Mouse (Mus musculus) heart, adult 8-10 months (tissue): ENCODE data around the gene Bco2. TPM values are rescaled to one million over a fixed set of nuclear protein-coding genes. Genes with fewer than 3 reads are reported as not detected.

Experiments
- DNase-seq: peaks from one replicate; pipeline ENCODE4 v3.0.0; 2022; ENCODE audit warnings: low spot score
- total RNA-seq, 4 experiments: library from RNA; stranded (reverse); gene quantifications; 2 replicates each; pipeline ENCODE4 v1.2.4; 2022

Bco2 gene
- total RNA-seq, result under 1 TPM; 0.24 to 0.50 (median 0.45) TPM

DNA sequence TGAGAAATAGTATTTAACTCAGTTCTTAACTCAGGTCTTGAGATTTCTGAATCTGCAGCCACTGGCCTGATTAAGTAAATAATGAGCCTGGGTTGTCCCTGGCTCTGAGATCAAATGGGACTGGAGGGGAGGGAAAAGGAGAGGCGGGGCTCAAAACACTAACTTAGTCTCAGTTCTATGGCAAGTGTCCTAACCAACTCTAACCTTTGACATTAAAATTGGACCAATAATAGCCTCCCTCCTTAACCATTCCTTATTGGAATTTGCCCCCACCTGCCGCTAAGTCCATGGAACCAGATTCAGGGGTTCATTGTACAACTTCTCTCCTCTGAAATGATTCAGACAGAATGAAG is at the start of gene Bco2:
Bco2 (minus strand) TSS at position 88 of the 353 bp plus-strand sequence.
- DNase-seq, result no peak

GRCm38 (mm10) chr9:50604338-50604737 is 49.4 kb upstream of the Bco2 start:
- no peak for DNase-seq

GRCm38 (mm10) chr9:50603998-50604324 is 49.0 kb upstream of the Bco2 start:
- no peak for DNase-seq

GRCm38 (mm10) chr9:50603189-50603997 is 48.4 kb upstream of the Bco2 start, which contains the start of the genes Sdhd and Timm8b:
Sdhd (minus strand) TSS chr9:50603812.
Timm8b (plus strand) TSS chr9:50603910.
- DNase-seq, result peak; percentile 95

- DNase-seq, result no peak
Measured at GRCm38 (mm10) chr9:50602055-50602845, 47.3 kb upstream of the Bco2 start.

GRCm38 (mm10) chr9:50601536-50601935 is 46.6 kb upstream of the Bco2 start:
- DNase-seq, result no peak

DNA sequence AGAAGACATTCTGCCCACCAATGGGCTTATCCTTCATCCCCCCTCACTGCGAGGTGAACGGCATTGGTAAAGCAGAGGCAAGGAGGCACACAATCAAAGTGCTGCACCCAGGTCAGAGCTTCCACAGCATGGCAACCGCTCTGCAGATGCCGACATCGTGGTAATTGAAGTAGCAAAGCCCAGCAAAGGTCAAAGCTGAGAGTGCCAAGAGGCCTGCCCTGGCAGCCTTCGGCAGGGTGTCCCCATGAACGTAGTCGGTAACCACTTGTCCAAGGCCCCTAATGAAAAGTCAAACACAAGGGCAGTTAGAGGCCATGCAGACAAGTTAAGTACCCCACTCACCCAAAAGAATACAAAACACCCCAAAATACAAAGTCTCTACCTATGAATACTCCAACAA is 42.0 kb upstream of the Bco2 start:
- DNase-seq, result no peak

DNA sequence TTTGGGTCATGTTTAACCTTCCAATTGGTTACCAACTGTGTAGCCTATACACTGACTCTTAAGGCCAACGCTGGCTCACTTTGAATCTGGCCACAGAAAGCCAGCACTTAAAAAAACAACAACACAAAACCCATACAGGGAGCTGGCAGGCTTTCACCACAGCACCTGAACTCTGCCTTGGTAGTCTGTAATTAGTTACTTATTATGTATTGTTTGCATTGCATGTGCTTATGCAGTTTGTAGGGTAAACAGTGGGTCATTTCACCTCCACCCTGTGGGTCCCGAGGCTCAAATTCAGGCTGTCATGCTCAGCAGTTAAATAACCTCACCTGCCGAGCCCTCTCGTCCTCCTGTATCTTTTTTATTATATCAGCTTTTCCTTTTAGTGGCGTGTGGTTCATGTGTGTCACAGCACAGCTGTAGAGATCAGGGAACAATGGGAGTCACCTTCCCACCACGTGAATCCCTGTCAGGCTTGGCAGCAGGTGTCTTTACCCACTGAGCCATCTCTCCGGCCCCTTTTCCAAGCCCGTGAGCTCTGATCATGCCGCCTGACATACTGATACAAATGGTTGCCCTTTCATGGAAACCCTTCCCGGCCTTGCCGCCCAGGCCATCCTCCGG is 39.9 kb upstream of the Bco2 start:
- DNase-seq, result no peak

DNA sequence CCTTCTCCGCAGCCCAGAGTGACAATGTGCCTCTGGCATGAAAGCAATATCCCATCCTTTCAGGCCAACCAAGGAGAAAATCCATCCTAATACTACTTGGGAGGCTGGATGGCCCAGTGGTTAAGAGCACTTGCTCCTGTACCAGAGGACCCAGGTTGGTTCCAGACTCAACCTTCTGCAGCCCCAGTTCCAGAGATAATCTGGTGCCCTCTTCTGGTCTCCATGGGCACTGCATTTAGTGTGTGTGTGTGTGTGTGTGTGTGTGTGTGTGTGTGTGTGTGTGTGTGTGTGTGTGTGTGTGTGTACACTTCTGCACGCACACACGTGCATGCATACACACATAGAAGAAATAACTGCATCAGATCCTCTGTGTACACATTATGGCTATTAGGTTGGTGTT is 38.6 kb upstream of the Bco2 start:
- no peak for DNase-seq

GRCm38 (mm10) chr9:50592955-50593354 is 38.0 kb upstream of the Bco2 start:
- no peak for DNase-seq

- DNase-seq, result no peak
Measured at GRCm38 (mm10) chr9:50590856-50591518, 36.0 kb upstream of the Bco2 start.

- DNase-seq, result no peak
Measured at GRCm38 (mm10) chr9:50586955-50587354, 32.0 kb upstream of the Bco2 start.

DNA sequence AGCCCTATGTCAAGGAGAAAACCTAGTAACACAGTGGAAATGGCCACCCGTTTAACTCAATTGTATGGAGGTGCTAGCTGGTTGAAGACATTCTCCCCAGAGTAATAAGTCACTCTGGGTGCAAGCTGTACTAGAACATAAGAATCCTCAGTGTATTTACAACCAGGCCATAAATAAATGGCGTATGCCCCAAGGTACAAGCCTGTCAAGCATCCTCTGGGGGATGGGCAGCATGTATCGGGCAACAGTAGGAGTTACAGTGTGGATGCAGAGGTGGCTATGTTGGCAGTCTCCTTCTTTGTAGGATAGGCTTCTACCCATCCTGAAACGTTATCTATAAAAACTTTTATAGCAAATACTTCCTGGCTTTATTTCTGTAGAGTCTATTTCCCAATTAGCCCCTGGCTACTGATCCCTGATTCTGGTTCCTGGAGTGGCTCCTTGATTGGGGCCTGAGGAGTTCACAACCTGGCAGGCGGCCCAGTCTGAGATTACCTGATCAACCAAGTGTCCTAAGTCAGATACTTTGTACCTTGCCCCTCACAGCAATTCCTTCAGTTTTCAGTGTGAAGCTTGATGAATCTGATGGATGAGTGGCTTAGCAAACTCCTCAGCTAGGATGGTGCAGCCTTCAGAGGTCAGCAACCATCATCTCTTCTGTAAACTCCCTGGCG is 30.3 kb upstream of the Bco2 start:
- DNase-seq, result no peak

GRCm38 (mm10) chr9:50580370-50580769 is 25.4 kb upstream of the Bco2 start:
- DNase-seq, result no peak

GRCm38 (mm10) chr9:50569599-50570525 is 14.9 kb upstream of the Bco2 start:
- DNase-seq, result no peak

GRCm38 (mm10) chr9:50567881-50568280 is 12.9 kb upstream of the Bco2 start:
- no peak for DNase-seq

GRCm38 (mm10) chr9:50567372-50567771 is 12.4 kb upstream of the Bco2 start:
- DNase-seq, result no peak

- DNase-seq, result no peak
Measured at GRCm38 (mm10) chr9:50565940-50566339, 11.0 kb upstream of the Bco2 start.

DNA sequence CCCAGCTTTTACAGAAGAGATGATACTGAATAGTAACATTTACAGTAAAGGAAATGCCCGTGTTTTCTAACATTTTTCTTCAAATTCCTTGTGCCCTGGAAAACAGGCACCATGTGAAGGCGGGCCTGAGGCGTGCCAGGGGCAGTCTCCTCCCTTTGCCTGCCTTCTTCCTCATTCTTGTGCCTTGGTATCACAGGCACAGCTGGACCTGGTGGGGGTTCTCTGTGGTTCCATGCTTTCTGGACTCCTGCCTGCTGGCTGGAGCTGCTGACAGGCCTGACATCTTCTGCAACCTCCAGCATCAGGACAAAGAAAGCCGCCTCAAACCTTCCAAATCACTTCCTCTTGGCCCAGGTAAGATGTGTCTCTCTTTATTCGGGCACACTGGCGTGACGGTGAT is 10.2 kb upstream of the Bco2 start:
- DNase-seq, result peak; percentile 15

DNA sequence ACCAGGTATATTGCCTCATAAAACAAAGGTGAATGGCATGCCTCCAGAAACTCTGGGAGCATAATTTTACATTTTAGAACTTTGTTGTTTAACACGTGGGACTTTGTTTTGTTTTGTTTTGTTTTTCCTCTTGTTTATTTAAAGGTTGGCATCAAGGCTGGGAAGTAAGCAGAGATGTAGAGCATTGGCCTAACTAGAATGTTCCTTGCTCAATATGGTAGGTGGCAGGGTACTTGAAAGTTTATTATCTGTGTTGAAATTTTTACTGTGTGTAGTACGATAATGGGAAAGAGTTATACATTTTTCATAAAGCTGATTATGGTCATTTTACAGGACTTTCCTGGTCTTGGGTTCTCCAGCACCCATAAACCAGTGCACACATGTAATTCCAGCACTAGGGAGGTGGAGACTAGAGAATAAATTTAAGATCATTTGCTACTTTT is 7.0 kb upstream of the Bco2 start:
- no peak for DNase-seq
